Mouse (Mus musculus): Measurements from ENCODE around the gene Tm9sf2.

Gene Tm9sf2

DNA sequence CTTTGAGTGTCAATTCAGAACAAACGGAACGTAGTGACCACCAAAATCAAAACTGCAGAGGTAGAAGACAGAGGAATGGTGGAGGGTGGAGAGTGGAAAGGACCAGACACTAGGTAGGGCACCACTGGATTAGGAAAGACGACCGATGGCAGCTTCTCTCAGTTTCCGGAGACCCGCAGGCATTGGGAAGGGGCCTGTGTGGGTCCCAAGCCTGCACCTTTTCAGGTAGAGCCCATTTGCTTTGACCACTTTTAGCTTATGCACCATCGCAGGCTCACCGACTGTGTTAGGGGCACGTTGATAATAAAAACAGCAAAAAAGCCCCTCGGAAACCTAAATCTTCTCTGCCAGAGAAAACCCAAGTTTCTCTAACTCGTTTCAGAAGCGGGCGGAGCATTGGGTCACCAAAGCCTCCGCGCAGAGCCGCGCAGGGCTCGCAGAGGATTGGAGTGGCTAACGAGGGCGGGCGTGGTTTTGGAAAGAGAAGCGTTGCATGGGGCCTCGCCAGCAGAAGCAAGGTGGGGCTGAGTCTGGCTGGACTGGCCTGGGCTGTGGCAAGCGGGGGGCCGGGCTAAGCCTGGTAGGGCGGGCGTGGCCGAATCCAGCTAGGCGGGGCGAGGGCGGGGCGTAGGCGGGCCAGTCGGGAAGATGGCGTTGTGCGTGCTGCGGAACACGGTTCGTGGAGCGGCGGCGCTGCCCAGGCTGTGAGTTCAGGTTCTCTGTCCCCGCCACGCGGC is 74.4 kb downstream of the Tm9sf2 start, which contains the start of gene Clybl:
Gene Clybl (plus strand): TSS at position 627 of the 737 bp plus-strand sequence.
- peak; percentile 93 for DNase-seq

DNA sequence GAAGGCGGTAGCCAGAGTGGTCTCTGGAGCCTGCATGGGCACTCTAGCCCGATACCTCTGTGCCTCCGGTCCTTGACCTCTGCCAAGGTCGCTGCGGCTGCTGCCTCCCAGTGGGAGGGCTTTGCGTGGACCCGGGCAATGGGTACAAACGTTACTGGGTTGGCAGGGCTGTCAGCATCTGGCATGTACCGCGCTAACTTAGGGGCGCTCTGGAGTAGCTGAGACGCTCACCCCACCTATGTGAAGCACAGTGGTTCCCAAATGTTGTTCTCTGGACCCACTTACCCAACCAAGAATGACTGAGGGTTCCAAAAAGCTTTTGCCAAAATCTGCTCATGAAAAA is 74.9 kb downstream of the Tm9sf2 start:
- DNase-seq = no peak

DNA sequence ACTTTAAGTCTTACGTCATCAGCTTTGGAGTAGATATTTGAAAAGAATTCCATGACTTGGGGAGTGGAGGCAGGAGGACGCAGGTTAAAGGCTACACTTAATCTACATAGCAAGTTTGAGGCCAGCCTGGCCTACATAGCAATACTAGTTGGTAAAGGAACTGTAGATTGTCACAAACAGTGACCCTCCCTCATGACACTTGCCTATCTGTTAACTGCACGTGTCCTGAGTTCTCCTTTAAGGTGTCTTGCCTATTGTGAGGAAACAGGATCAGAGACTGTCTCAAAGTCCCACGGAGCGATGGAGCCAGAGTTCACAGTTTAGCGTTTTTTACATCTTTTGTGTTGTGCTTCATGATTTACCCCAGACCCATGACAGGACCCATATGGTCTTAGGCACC is 75.4 kb downstream of the Tm9sf2 start:
- DNase-seq = no peak

DNA sequence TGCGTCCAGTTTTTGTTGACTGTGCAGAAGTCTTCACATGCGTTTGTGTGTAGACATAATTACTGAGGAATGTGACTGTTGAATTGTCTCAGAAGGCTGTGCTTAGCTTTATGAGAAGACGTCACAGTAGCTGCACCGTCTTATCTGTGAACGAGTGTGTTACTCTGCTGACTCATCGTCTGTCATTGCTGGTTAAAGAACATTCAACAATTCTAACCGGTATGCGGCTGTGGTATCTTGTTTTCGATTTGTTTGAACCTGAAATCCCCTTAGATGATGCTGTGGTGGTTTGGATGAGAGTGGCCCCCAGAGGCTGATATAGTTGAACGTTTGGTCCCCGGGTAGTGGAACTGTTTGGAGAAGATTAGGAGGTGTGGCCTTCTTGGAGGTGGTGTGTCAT is 77.1 kb downstream of the Tm9sf2 start:
- DNase-seq = no peak

DNA sequence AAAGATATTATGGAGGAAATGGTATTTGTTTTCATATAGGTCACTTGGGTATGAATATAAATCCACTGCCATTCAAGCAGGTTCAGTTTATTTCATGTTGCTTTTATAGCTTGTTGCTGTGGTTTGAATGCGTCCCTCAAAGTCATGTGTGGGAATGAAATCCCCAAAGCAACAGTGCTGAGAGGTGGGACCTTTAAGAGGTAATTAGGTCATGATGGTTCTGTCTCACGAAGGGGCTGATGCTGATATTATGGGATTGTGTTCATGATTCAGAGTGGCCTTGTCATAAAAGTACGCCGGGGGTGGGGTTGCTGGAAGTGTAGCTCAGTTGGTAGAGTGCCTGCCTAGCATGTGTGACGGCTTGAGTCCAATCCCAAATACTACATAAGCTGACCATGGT is 81.4 kb downstream of the Tm9sf2 start:
- no peak for DNase-seq

DNA sequence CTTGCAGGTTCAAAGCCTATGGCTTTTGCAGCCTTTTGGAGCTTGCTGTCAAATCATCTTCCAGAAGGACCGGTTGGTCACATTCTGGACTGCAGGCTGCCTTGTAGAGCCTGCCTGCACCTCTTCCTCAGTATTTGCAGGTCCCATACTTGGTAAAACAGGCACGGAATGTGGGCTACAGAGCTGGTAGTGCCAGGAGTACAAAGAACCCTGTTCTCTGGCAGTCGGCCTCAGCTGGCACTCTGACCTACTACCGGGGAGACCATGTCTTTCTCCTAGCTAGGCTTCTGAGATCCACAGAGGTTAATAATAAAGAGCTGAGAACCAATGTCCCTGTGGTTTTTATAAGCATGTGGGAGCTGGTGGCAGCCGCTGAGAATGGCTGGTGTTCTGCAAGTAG is 83.1 kb downstream of the Tm9sf2 start:
- no peak for DNase-seq

DNA sequence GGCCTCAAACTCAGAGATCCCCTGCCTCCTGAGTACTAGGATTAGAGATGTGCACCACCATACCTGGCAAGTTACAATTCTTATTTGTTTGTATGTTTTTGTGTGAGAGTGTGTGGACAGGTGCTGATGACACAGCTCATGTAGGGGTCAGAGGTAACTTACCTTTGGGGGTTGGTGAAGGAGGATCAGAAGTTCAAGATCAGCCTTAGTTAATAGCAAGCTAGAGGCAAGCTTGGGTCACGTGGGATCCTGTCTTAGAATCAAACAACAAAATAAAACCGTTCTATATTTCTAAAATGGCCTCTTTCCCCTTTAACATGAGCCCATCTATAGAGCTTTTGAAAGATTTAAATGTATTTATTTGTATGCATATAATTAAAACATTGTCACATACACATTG is 83.7 kb downstream of the Tm9sf2 start:
- no peak for DNase-seq

DNA sequence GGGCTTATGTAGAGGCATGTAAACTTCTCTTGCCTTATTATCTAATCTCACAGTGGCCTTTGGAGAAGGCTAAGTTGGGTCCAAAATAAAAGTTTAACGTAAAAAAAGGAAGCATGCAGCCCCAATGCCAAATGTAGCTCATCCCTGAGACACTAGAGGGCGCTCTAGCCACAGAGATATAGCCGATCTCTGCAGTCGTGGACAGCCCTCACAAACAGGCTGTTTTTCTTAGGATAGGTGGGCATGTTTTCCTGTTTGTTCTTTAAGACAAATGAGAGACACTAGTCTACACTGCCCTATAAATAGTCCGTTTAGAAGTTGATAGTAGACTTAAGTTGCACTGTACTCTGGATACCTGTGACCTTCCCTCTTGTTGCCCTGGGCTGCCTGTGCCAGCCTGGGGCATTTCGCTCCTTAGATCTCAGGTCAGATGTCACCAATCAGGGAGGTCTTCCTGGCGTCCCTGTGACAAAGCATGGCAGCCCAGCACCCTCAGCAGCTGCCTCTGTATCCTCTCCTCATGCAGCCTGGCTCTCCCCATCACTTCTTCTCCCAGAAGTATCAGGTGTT is 84.2 kb downstream of the Tm9sf2 start:
- DNase-seq = peak; percentile 48

DNA sequence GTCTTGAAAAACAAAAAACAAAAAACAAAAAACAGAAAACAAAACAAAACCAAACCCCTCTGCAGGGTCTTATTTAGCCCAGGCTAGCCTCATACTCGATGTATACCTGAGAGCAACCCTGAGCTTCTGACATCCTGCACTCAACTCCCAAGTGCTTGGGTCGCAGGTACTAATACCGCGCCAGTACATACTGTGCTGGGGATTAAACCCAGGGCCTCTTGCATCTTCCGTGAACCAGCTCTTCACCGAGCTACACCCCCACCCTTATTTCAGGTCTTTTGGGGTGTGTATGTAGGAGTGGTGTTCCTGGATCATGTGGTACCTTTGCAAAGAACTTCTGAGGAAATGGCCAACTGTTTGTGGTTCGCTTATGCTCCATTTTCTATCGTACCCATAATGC is 87.8 kb downstream of the Tm9sf2 start:
- DNase-seq = no peak

DNA sequence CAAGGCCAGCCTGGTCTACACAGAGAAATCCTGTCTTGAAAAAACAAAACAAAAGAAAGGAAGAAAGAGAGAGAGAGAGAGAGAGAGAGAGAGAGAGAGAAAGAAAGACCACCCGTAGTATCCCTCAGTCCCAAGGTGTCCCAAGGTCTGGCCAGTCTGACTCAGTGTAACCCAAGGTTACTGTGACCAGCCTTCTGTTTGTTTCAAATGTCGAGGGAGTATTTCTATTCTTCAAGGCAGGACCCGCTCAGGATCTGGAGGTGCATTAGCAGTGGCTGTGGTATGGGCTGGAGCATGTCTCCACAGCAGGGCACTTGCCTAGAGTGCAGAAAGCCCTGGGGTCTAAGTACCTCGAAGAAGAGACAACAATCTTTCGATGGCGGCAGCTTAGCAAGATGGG is 90.0 kb downstream of the Tm9sf2 start:
- no peak for DNase-seq

DNA sequence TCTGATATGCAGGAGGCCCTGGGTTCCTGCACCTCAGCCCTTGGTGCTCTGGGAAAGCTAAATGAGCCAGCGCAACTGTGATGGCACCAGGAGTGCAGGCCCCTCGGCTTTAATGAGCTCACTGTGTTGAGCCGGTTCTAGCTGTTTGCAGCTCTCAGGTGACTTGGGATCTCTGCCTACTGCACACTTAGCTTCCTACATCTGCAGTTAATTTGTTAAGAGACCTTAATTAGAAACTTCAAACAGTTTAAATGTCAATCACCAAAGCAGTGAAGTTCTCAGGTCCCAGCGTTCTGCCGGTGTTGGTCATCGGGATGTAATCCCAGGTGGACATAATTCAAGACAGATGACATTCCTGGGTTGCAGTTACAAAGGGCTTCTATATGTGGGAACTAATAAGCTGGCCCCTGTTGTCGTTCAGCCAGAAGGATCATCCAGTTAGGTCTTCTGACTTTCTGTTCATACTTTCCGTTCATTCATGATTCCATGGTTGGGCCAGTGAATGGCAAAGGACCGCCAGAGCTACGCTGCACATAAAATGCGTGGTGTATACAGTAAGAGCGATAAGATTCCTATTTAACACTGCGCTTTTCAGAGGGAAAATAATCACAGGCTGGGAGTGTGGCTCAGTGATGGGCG is 93.5 kb downstream of the Tm9sf2 start:
- DNase-seq = no peak

DNA sequence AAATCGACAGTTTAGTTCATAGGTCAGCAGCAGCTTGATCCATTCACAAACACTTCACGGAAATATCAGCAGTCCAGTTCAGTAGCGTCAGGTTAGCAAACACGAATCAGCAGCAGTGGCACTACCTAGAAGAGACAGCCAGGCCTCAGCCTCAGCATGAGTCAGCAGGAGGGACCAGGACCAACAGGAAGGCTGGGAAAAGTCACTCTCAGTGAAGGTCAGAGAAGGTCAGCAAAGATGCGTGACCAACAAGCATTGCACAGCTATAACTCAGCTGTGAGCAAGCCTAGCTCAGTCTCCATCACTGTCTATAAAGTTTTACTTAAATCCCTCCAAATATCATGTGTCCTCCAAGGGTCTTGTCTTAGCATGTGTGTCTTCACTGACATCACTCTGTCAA is 102.3 kb downstream of the Tm9sf2 start:
- no peak for DNase-seq

Data from right cerebral cortex, adult 18-20 months (tissue).